Mouse (Mus musculus) megakaryocyte, embryonic 14.5 days (primary cell): Measurements from ENCODE around the gene Ubr4.

Experiments
- FLI1 ChIP-seq: IDR thresholded peaks from 2 replicates; pipeline ENCODE4 v1.6.1; 2012; ENCODE audit warnings: low read length, inconsistent platforms, mixed read lengths
- GATA1 ChIP-seq: IDR thresholded peaks from 3 replicates; pipeline ENCODE4 v1.6.1; 2012; ENCODE audit warnings: mixed read lengths, low read length, inconsistent platforms, borderline replicate concordance

- TF ChIP-seq GATA1, result no peak
- TF ChIP-seq FLI1, result no peak
These were observed 125.6 kb downstream of the Ubr4 start for GRCm38 (mm10) chr4:139477983-139478382.
